Mouse (Mus musculus) large intestine, adult 2 months (tissue): Measurements from ENCODE around the gene Olfr684. TPM values are rescaled to one million over a fixed set of nuclear protein-coding genes. Genes with fewer than 3 reads are reported as not detected.

Experiments used
- DNase-seq: peaks from one replicate; pipeline ENCODE4 v3.0.0-alpha.2; 2012; ENCODE audit warnings: low read depth, low spot score
- WGBS: fragments of 180-500 bp; shearing (Covaris S2); methylation state at CpG from one replicate; pipeline ENCODE4 v1.1.7; 2018; 5-methylcytosine and 5-hydroxymethylcytosine counted together
- polyA plus RNA-seq: library from polyadenylated mRNA; depleted of rRNA; stranded (reverse); fragments of >200 nt; gene quantifications from 2 replicates; pipeline ENCODE4 v1.2.3, GENCODE M21; 2012; rRNA removed

Gene Olfr684
- polyA plus RNA-seq: not detected in 2 replicates

GRCm38 (mm10) chr7:105163553-105163952, at the start of gene Olfr684:
TSS of gene Olfr684 (minus strand) at chr7:105163653.
- DNase-seq: no peak
- WGBS: 61% methylated on average over 1 of the region's 1 CpGs

DNA sequence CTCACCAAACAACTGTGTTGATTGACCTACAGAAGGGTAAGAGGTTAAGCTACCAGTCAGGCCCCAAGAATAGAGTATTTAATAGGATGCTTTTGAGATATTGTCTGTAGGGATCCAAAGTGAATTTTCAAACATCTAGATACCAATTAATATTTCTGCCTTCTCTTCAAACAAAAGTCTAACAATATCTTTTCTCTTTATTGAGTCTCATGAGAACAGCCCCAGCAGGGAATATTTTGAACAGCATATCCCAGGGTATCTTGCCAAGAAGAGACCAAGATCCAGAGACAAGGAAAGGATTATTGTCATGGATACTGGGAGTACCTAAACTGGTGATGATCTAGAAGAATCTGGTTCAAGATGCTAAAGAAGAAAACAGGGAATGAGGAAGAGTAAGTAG, 43.9 kb upstream of the Olfr684 start, which contains the start of gene Olfr686:
Gene Olfr686, minus strand, starts transcription at position 101 of the 400 bp plus-strand sequence.
- DNase-seq: no peak

- 69% methylated on average over 1 of the region's 1 CpGs for WGBS
- DNase-seq: no peak
Measured at GRCm38 (mm10) chr7:105185912-105186311, 22.5 kb upstream of the Olfr684 start, which contains the start of gene Olfr685. TSS of gene Olfr685 (minus strand) at chr7:105186012.

GRCm38 (mm10) chr7:105170773-105171172, 7.3 kb upstream of the Olfr684 start:
- DNase-seq: no peak
- whole genome bisulfite sequencing: 45% methylated on average over 4 of the region's 4 CpGs

- 45% methylated on average over 1 of the region's 1 CpGs for WGBS
- no peak for DNase-seq
Measured at GRCm38 (mm10) chr7:105146912-105147311, 16.5 kb downstream of the Olfr684 start, which contains the start of gene Olfr683. TSS of gene Olfr683 (minus strand) at chr7:105147012.

GRCm38 (mm10) chr7:105141275-105141674, 22.2 kb downstream of the Olfr684 start:
- WGBS: 72% methylated on average over 2 of the region's 2 CpGs
- DNase-seq: no peak

- no peak for DNase-seq
Measured at GRCm38 (mm10) chr7:105116536-105116935, 46.9 kb downstream of the Olfr684 start, which contains the start of gene Olfr681. TSS of gene Olfr681 (plus strand) at chr7:105116836.

Other genes starting within 250 kb of the Olfr684 start
- gene Olfr667, start 242.2 kb downstream of the Olfr684 start, polyA plus RNA-seq: not detected in 2 replicates
- gene Olfr668, start 235.6 kb downstream of the Olfr684 start, polyA plus RNA-seq: not detected in 2 replicates
- not detected in 2 replicates for gene Olfr669, start 229.4 kb downstream of the Olfr684 start, polyA plus RNA-seq
- gene Olfr670, start 201.0 kb downstream of the Olfr684 start, polyA plus RNA-seq: not detected in 2 replicates
- gene Olfr671, start 184.5 kb downstream of the Olfr684 start, polyA plus RNA-seq: not detected in 2 replicates
- not detected in 2 replicates for gene Olfr672, start 161.6 kb downstream of the Olfr684 start, polyA plus RNA-seq
- not detected in 2 replicates for gene Olfr675, start 135.2 kb downstream of the Olfr684 start, polyA plus RNA-seq
- gene Olfr676, start 131.0 kb downstream of the Olfr684 start, polyA plus RNA-seq: not detected in 2 replicates
- not detected in 2 replicates for gene Olfr677, start 112.3 kb downstream of the Olfr684 start, polyA plus RNA-seq
- gene Olfr678, start 99.2 kb downstream of the Olfr684 start, polyA plus RNA-seq: not detected in 2 replicates
- not detected in 2 replicates for gene Olfr679, start 82.4 kb downstream of the Olfr684 start, polyA plus RNA-seq
- gene Olfr680-ps1, start 70.8 kb downstream of the Olfr684 start, polyA plus RNA-seq: not detected in 2 replicates
- not detected in 2 replicates for gene Olfr681, start 46.8 kb downstream of the Olfr684 start, polyA plus RNA-seq
- not detected in 2 replicates for gene Olfr683, start 16.6 kb downstream of the Olfr684 start, polyA plus RNA-seq
- not detected in 2 replicates for gene Olfr685, start 22.4 kb upstream of the Olfr684 start, polyA plus RNA-seq
- not detected in 2 replicates for gene Olfr686, start 43.8 kb upstream of the Olfr684 start, polyA plus RNA-seq
- not detected in 2 replicates for gene Olfr688, start 124.4 kb upstream of the Olfr684 start, polyA plus RNA-seq
- gene Olfr689, start 147.5 kb upstream of the Olfr684 start, polyA plus RNA-seq: not detected in 2 replicates
- not detected in 2 replicates for gene Olfr690, start 170.5 kb upstream of the Olfr684 start, polyA plus RNA-seq
- not detected in 2 replicates for gene Olfr691, start 178.6 kb upstream of the Olfr684 start, polyA plus RNA-seq
- gene Olfr692, start 204.6 kb upstream of the Olfr684 start, polyA plus RNA-seq: not detected in 2 replicates
- gene Gm5901, start 211.4 kb upstream of the Olfr684 start, polyA plus RNA-seq: not detected in 2 replicates
- gene Fam160a2, start 236.4 kb upstream of the Olfr684 start, polyA plus RNA-seq: 64.6 and 88.7 TPM in 2 replicates
- 0.09 and 0.10 TPM in 2 replicates for gene Cnga4, start 240.9 kb upstream of the Olfr684 start, polyA plus RNA-seq